Mouse (Mus musculus) granulocyte monocyte progenitor cell, adult 5-6 weeks (primary cell): ENCODE measurements at regions not wholly inside any gene's neighbourhood (a gene's known extent, or its start where the extent isn't known, plus 50 kb on each side); places are given as distances from the start of the nearest gene placed in this dataset.

Source experiments
- ATAC-seq: replicated peaks from 2 replicates; pipeline ENCODE4 v1.8.0; 2016; ENCODE audit warnings: mild to moderate bottlenecking, moderate TSS enrichment, inconsistent platforms; ENCODE audit not compliant: poor library complexity, severe bottlenecking

DNA sequence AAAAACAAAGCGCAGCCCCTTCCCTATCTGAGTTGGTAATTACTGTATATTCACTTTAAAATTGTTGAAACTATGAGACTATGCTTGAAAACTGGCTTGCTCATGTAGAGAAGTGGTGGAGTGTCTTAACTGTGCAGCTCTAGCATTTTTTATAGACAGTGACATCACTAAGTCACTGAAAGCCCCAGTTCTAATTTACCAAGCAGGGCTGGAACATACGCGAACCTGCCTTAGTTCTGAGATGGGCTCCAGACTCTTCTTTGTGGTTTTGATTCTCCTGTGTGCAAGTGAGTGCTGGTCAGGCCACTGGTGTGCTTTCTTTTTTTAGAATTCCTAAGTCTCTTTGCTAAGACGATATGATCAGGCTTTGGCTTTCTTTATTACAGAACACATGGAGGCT lies 94.6 kb upstream of the 2210010C04Rik start:
- ATAC-seq: no peak

GRCm38 (mm10) chr6:41127816-41128215 lies 92.5 kb upstream of the 2210010C04Rik start:
- ATAC-seq: no peak

DNA sequence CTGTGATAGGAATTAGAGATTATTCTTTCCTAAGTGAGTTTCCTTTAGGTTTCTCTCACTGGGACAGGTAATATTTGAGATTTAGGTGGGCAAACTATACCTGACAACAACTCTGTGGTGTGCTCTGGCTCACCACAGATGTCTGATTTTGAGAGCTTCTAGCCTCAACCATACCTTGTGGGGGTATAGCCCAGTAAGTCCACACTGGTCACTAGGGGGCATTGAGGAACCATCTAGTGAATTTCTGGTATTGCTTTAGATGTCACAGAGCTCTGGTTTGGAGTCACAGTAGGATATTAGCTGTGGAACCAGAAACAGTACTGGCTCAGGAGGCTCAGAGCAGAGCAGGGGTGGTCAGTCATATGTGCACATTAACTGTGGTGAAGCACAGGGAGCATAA lies 91.5 kb upstream of the 2210010C04Rik start:
- peak; percentile 46; the same call in 1 of the 2 replicates for ATAC-seq

GRCm38 (mm10) chr6:41121641-41122040 lies 86.3 kb upstream of the 2210010C04Rik start:
- ATAC-seq: no peak

GRCm38 (mm10) chr6:41119176-41119575 lies 83.9 kb upstream of the 2210010C04Rik start:
- no peak for ATAC-seq

DNA sequence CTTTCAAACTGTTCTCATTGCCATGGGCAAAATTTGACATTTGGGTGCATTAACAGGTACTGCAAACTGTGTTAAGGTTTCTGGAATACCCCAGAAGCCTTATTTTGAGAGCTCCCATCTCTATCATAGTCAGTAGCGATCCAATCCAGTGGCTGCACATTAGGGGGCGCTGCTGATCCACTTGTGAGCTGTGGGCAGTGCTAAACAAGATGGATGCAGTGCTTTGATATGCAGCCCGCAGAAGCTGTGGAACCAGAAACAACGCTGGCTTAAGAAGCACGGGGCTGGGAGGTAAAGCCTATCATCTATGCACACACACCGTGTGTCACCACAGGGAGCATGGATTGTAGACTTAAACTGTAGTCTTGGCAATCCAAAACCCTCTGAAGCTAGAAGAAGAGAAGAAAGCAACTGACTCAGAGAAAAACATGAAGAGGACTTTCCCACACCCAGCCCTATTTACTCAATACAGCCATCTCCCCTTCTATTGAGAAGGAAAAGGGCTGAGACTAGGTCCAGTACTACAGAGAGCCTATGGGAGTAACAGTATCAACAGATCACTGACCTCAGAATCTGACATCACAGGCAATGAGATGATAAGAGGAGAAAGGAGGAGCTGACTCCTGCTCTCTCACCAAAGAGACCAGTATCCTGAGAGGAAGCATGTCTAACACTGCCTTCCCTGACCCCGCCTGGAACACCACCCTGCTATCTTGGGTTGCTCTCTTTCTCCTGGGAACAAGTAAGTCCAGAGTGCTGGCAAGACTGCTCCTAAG lies 83.1 kb upstream of the 2210010C04Rik start:
- peak; percentile 95 for ATAC-seq

GRCm38 (mm10) chr6:41113943-41114342 lies 78.6 kb upstream of the 2210010C04Rik start:
- ATAC-seq: no peak

GRCm38 (mm10) chr6:41112861-41113610 lies 77.7 kb upstream of the 2210010C04Rik start:
- peak; percentile 78 for ATAC-seq

DNA sequence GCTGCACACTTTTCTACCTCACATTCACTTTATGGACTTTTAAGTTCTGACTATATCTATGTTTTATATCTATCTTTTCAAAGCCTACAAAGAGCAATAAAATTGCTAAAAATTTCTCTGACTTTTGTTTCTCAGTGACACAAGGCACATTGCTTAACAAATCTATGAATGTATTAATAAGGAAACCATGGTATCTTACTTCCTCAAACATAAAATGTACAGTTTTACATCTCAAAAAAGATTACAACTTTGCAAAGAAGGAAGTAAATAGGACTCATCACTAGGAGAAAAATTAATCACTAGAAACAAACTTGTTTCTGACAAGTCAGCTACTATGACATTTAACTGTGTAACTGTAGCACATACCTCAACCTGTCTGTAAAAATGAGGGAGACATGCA lies 76.5 kb upstream of the 2210010C04Rik start:
- ATAC-seq: peak; percentile 82

DNA sequence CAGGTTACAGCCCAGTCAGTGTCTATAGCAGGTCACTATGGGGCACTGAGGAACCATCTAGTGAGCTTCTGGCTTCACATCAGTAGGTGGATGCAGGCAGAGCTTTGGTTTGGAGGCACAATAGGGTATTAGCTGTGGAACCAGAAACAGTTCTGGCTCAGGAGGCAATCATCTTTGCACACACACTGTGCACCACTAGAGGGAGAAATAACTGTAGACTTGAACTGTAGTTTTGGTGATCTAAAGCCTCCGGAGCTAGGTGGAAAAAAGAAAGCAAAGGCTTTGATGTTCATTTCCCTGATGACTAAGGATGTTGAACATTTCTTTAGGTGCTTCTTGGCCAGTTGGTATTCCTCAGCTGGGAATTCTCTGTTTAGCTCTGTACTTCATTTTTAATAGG lies 73.6 kb upstream of the 2210010C04Rik start:
- ATAC-seq: peak; percentile 41

- ATAC-seq: no peak
Measured at GRCm38 (mm10) chr6:41103689-41104400, 68.5 kb upstream of the 2210010C04Rik start.

GRCm38 (mm10) chr6:41101997-41102396 lies 66.7 kb upstream of the 2210010C04Rik start:
- peak; percentile 55 for ATAC-seq

GRCm38 (mm10) chr6:41100258-41100657 lies 64.9 kb upstream of the 2210010C04Rik start:
- ATAC-seq: peak; percentile 62

DNA sequence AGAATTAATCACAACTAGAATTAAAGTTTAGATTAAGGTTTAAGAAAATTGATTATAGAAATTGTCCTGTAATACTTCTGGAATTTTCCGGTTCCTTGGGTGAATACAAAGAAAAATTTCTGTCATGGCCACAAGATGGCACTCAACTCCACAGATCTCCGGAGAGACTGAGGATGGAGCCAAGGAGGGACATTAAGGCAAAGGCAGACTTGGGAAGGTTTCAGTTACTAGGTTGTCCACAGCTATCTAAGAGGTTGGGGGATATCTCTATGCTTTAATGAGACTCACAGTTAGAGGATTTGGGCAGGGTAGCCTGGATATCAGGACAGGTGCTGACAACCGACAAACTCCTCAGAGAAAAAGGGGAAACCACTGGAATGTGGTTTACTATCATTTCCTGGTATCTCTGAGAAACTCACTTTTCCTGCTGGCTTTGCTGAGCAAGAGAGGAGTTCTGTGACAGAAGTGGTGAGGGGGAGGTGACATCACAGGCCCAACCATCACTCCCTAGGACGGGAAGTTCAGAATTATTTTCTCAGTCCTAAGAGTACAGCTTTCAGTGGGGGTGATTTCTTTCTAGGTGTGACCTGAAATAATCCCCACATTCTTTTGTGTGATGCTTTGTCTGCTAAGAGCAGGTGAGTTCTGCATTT lies 56.0 kb upstream of the 2210010C04Rik start:
- ATAC-seq: peak; percentile 97
